19 mouse cellular contexts compared by ENCODE assay signal in genomic region chr6:28904417-28904816, GRCm38 (mm10).
A peak's percentile ranks its signal among the peaks of the same experiment; 100 is the strongest.
DNase-seq lines count a peak whose midpoint lies in the region; ATAC-seq and TF ChIP-seq lines count a peak whose summit lies in the region.
"Had no signal": no experiment of that assay in that cellular context is flagged by ENCODE, and none has a peak within 500 bp of the region (broad histone marks: within the 10 kb centered on the region; RNA-seq: fewer than 3 reads in every experiment).

No protein-coding gene starts in this region.

- H3K36me3 ChIP-seq in midbrain, postnatal 0 days (ENCODE audit: insufficient read depth, low read length): no peaks in the 10 kb centered on the region
- H3K36me3 ChIP-seq in midbrain, embryonic 16.5 days (ENCODE audit: control insufficient read depth, insufficient read depth, low read length): no peaks in the 10 kb centered on the region
- H3K36me3 ChIP-seq: embryonic facial prominence, embryonic 15.5 days; forebrain, embryonic 10.5 days; liver, embryonic 15.5 days; midbrain, embryonic 13.5 days had no signal

- no peak overlapping the region for H3K4me3 ChIP-seq in layer of hippocampus, adult 2 months
- no peak overlapping the region for H3K4me3 ChIP-seq in midbrain, postnatal 0 days (ENCODE audit: low read depth, low read length)
- no peak overlapping the region for H3K4me3 ChIP-seq in midbrain, embryonic 16.5 days (ENCODE audit: low read depth, low read length)
- H3K4me3 ChIP-seq: embryonic facial prominence, embryonic 15.5 days; forebrain, embryonic 10.5 days; liver, embryonic 15.5 days; midbrain, embryonic 13.5 days had no signal

- no peaks in the 10 kb centered on the region for H3K4me1 ChIP-seq in midbrain, postnatal 0 days (ENCODE audit: insufficient read depth, low read length)
- no peaks in the 10 kb centered on the region for H3K4me1 ChIP-seq in midbrain, embryonic 16.5 days (ENCODE audit: control insufficient read depth, insufficient read depth, low read length)
- H3K4me1 ChIP-seq: embryonic facial prominence, embryonic 15.5 days; liver, embryonic 15.5 days had no signal

- no peak overlapping the region for H3K27ac ChIP-seq in layer of hippocampus, adult 2 months
- no peak overlapping the region for H3K27ac ChIP-seq in midbrain, postnatal 0 days (ENCODE audit: low read depth, low read length)
- no peak overlapping the region for H3K27ac ChIP-seq in midbrain, embryonic 16.5 days (ENCODE audit: low read length)
- H3K27ac ChIP-seq: embryonic facial prominence, embryonic 15.5 days; forebrain, embryonic 10.5 days; liver, embryonic 15.5 days; midbrain, embryonic 13.5 days had no signal

- ATAC-seq in CD4-positive, CD25-positive, alpha-beta regulatory T cell, adult 4 months: no peak
- no peak for ATAC-seq in midbrain, postnatal 0 days (ENCODE audit: low FRiP score)
- ATAC-seq in midbrain, embryonic 16.5 days: no peak
- ATAC-seq: hindbrain, embryonic 16.5 days; midbrain, embryonic 13.5 days had no signal

- WGBS in midbrain, postnatal 0 days: 58% methylated on average over 4 of the region's 4 CpGs
- WGBS in midbrain, embryonic 16.5 days: 63% methylated on average over 4 of the region's 4 CpGs

- peak; percentile 27 for DNase-seq in CD4-positive, CD25-positive, alpha-beta regulatory T cell, adult 2 months (ENCODE audit: low read depth, low spot score)
- no peak for DNase-seq in layer of hippocampus, adult 2 months (ENCODE audit: low spot score in 2 of 2)
- DNase-seq in layer of hippocampus, adult 9-11 months: no peak
- no peak for DNase-seq in midbrain, postnatal 0 days (ENCODE audit: low spot score)
- DNase-seq in brain, embryonic 14.5 days (ENCODE audit: low read depth): no peak
- DNase-seq in embryo, embryonic 9.5 days (ENCODE audit: extremely low spot score): no peak
- DNase-seq: gastrocnemius, postnatal 25 days; kidney, adult 9 months; layer of hippocampus, postnatal 36 days; left cerebral cortex, postnatal 4 days; retina, postnatal 1 day had no signal

- H3K4me2 ChIP-seq in midbrain, postnatal 0 days (ENCODE audit: low read depth, low read length, poor library complexity, severe bottlenecking): no peak overlapping the region
- no peak overlapping the region for H3K4me2 ChIP-seq in midbrain, embryonic 16.5 days (ENCODE audit: low read length)
- H3K4me2 ChIP-seq: embryonic facial prominence, embryonic 15.5 days; heart, embryonic 11.5 days; liver, embryonic 15.5 days; midbrain, embryonic 13.5 days had no signal

- no peaks in the 10 kb centered on the region for H3K9me3 ChIP-seq in midbrain, postnatal 0 days (ENCODE audit: low read length)
- no peaks in the 10 kb centered on the region for H3K9me3 ChIP-seq in midbrain, embryonic 16.5 days (replicated peaks; ENCODE audit: control insufficient read depth, low read length, poor library complexity, severe bottlenecking)
- H3K9me3 ChIP-seq: embryonic facial prominence, embryonic 15.5 days; forebrain, embryonic 10.5 days; liver, embryonic 15.5 days; midbrain, embryonic 13.5 days had no signal

- no peak overlapping the region for H3K9ac ChIP-seq in midbrain, postnatal 0 days (replicated peaks; ENCODE audit: low read length, poor library complexity, severe bottlenecking)
- H3K9ac ChIP-seq in midbrain, embryonic 16.5 days (ENCODE audit: low read depth, low read length): no peak overlapping the region
- H3K9ac ChIP-seq: embryonic facial prominence, embryonic 15.5 days; liver, embryonic 15.5 days; midbrain, embryonic 13.5 days had no signal

- no peak for TF ChIP-seq POLR2A in brain, embryonic 14.5 days (IDR thresholded peaks at IDR 0.05; ENCODE audit: borderline replicate concordance, extremely low read depth, insufficient read depth, insufficient read length, poor library complexity, severe bottlenecking)

- peak; percentile 70 for TF ChIP-seq CTCF in layer of hippocampus, adult 2 months (conservative IDR thresholded peaks at IDR 0.05)
- TF ChIP-seq CTCF in midbrain, postnatal 0 days (IDR thresholded peaks at IDR 0.05): peak; percentile 40; the same call in 1 of the 2 replicates
- TF ChIP-seq CTCF in brain, embryonic 14.5 days (IDR thresholded peaks at IDR 0.05; ENCODE audit: borderline replicate concordance, extremely low read depth, insufficient read depth, insufficient read length): peak; percentile 15; the same call in 1 of the 2 replicates

- no peaks in the 10 kb centered on the region for H3K27me3 ChIP-seq in midbrain, postnatal 0 days (ENCODE audit: insufficient read depth, low read length)
- H3K27me3 ChIP-seq in midbrain, embryonic 16.5 days (ENCODE audit: control insufficient read depth, insufficient read depth, low read depth, low read length): no peaks in the 10 kb centered on the region
- H3K27me3 ChIP-seq: embryonic facial prominence, embryonic 15.5 days; liver, embryonic 15.5 days had no signal

Comparison
In these comparisons a context has a peak if more than half of its experiments do, and no peak if none do; other contexts are left out.
1. CTCF ChIP-seq: peak in every context shown above with its lines; median percentile 70 in layer of hippocampus, adult 2 months; 40 in midbrain, postnatal 0 days; 15 in brain, embryonic 14.5 days.